Mouse (Mus musculus): ENCODE measurements around the gene Cyfip1.
A peak's percentile ranks its signal among the peaks of the same experiment; 100 is the strongest.

Gene Cyfip1

DNA sequence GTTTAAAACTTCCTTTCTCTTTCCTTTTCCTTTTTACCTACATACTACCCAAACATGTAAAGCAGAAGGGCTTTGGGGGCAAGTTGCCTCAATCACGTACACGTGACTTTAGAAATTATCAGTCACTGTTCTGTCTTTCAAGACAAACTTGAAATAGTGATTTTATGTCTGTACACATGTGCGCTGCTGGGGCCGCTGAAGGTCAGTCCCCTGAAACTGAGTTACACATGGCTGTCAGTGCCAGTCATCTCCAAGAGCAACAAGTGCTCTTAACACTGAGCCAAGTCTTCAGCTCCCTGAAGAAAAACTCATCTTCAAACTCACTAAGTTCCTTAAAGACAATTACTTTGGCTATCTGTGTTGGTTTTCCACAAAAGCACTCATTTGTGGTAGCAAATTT, 116.4 kb downstream of the Cyfip1 start:
- DNase-seq: no peak

DNA sequence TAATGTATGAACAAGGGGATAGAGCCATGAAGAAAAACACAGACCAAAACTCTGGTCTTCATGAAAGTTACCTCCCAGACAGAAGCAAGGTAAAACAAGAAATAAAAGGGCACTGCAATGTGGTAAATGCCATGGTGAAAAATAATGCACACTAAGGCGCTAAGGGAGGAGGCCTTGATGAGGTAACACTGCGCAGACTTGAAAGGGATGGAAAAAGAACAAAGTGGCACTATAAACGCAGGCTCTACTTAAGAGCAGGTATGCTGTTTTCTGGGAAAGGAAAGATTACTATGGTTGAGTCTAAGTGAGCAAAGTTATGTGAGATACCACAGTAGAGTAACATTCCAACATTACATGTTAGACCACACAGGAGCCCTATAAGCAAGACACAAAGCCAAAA, 118.3 kb downstream of the Cyfip1 start:
- no peak for DNase-seq

DNA sequence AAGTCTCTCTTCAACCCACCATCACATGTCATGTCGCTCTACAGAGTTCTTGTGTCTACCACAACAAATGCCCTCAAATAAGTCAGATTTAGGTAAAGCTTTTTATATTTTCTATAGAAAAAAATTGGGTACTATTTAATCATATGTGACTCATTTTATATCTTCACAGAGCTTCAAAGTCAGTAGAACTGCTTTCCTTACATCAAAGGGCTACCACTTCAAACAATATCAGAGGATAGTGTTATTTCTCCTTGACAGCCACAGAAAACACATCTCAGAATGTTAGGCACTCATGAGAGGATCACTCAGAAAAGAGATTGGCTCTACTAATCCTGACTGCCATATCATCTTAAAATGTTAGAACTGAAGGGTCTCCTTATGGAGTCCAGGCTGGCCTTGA, 119.0 kb downstream of the Cyfip1 start:
- no peak for DNase-seq

DNA sequence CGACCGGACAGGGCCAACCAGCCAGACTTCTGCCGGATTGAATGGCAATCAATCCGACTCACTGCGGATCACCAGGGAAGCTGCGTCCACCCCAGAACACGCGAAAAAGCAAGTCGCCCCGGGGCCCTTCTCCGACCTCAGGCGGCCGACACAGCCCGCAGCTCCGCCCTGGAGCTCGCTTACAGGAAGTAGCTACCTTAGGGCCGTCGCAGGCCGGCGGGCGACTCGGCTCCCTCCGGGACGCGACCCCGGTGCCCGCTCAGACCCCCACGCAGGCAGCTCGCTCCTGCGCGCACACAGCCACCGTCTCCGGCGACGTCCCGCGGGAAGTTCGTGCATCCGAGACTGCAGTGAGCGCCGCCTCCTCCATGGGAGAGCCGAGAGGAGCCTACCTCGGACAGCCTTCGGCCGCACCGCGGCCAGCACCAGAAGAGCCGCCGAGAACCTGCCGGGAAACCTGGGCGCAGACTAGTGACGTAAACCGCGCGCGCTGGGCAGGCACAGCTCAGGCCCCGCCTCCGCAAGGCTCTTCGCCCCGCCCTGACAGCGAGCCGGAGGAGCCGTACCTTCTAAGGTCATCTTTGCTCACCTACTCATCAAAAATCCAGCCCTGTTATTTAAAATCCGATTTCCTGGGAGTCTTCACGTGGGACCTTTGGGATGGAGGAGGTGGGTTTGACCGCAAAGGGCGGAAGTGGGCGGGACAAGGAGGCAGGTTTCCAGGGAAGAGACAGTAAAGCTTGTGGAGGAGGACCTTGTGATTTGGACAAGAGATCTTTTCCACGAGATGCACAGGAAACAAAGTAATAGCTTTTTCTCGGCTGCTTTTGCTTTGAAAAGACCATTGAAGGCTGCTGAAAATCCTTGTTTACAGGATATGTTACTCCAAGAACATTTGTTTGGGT, 120.7 kb downstream of the Cyfip1 start, which contains the start of gene Nipa2:
Gene Nipa2 (minus strand): TSS at position 473 of the 905 bp plus-strand sequence.
- DNase-seq: peak; percentile 97

DNA sequence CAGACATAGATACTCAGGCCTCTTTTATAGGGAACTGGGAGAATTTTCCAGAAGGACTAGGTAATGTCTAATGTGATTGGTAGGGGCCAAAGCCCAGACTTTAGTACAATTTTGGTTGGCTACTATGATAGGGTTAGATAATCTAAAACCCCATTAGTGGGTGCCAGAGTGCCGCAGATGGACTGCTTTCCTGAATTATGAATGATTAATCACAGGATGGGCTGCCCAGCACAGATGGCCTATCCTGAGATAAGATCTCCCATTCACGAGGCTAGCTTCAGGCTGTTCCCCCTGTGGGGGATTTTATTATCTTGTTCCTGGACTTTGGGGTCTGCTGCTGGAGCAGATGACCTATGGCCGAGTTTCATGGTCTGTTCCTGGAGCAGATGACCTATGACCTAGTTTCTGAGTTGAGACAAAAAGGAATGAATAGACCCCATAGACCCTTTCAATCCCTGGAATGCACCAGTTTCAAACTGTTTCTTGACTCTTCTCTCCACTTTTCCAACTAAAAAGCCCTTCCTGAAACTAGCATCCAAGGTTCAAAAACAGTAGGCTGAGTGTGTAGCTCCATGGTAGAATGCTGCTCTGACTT, 125.4 kb downstream of the Cyfip1 start:
- no peak for DNase-seq

GRCm38 (mm10) chr7:55968258-55968901, 126.8 kb downstream of the Cyfip1 start:
- DNase-seq: peak; percentile 47

- no peak for DNase-seq
Observed at GRCm38 (mm10) chr7:55969415-55969814, 127.9 kb downstream of the Cyfip1 start.

GRCm38 (mm10) chr7:55974429-55974828, 132.9 kb downstream of the Cyfip1 start:
- DNase-seq: peak; percentile 40

GRCm38 (mm10) chr7:55981511-55981910, 140.0 kb downstream of the Cyfip1 start:
- DNase-seq: no peak

Measured in thymus, postnatal 4 days (tissue).